Mouse (Mus musculus) kidney, adult 2 months (tissue): ENCODE data around the gene Chid1. TPM values are rescaled to one million over a fixed set of nuclear protein-coding genes. Genes with fewer than 3 reads are reported as not detected.

Source experiments
- DNase-seq: peaks from one replicate; pipeline ENCODE4 v3.0.0; 2021
- H3K27ac ChIP-seq: fragments of 200-500 bp; 2 replicates; pipeline ENCODE4 v1.5.1; 2012; ENCODE audit warnings: low read depth, low read length, control low read depth, inconsistent platforms; ENCODE audit not compliant: insufficient read depth
- H3K27me3 ChIP-seq: fragments of 200-500 bp; replicated peaks from 2 replicates; pipeline ENCODE4 v1.6.1; 2012; ENCODE audit warnings: mild to moderate bottlenecking, moderate library complexity, low read length, inconsistent platforms; ENCODE audit not compliant: control insufficient read depth, insufficient read depth
- H3K36me3 ChIP-seq: fragments of 200-500 bp; 2 replicates; pipeline ENCODE4 v1.6.1; 2012; ENCODE audit warnings: mild to moderate bottlenecking, moderate library complexity, low read length, inconsistent platforms; ENCODE audit not compliant: control insufficient read depth, insufficient read depth
- H3K4me1 ChIP-seq: fragments of 200-500 bp; 2 replicates; pipeline ENCODE4 v1.6.1; 2011; ENCODE audit warnings: low read length; ENCODE audit not compliant: control insufficient read depth, insufficient read depth
- H3K4me3 ChIP-seq: fragments of 200-500 bp; 2 replicates; pipeline ENCODE4 v1.5.1; 2011; ENCODE audit warnings: mild to moderate bottlenecking, low read depth, low read length, control low read depth; ENCODE audit not compliant: insufficient read depth
- CTCF ChIP-seq: fragments of 200-500 bp; conservative IDR thresholded peaks from 2 replicates; pipeline ENCODE4 v1.5.1; 2011; ENCODE audit warnings: low read depth, mild to moderate bottlenecking, control low read depth, low read length, moderate library complexity, mixed read lengths; ENCODE audit not compliant: insufficient read depth, insufficient read length
- POLR2A ChIP-seq: fragments of 200-500 bp; IDR thresholded peaks from one replicate; pipeline ENCODE4 v1.6.1; 2011; ENCODE audit warnings: low read depth, low read length, control low read depth
- WGBS: fragments of 180-500 bp; shearing (Covaris S2); methylation state at CpG from one replicate; pipeline ENCODE4 v1.1.7; 2018; 5-methylcytosine and 5-hydroxymethylcytosine counted together
- polyA plus RNA-seq: library from polyadenylated mRNA; depleted of rRNA; stranded (reverse); fragments of >200 nt; gene quantifications from 2 replicates; pipeline ENCODE4 v1.2.3, GENCODE M21; 2012

The Chid1 gene
- polyA plus RNA-seq, 1 experiment = 35.6 TPM

GRCm38 (mm10) chr7:141491151-141491550 is 48.5 kb downstream of the Chid1 start:
- TF ChIP-seq POLR2A = no peak
- TF ChIP-seq CTCF = 0 out of 2 replicates have a peak, but pooled peaks have one; percentile 37
- no peaks in the 10 kb centered on the region for H3K4me1 ChIP-seq
- no peak overlapping the region for H3K4me3 ChIP-seq
- no peak overlapping the region for H3K27ac ChIP-seq
- DNase-seq = no peak
- no peaks in the 10 kb centered on the region for H3K27me3 ChIP-seq
- 86% methylated on average over 2 of the region's 2 CpGs for WGBS
- H3K36me3 ChIP-seq = no peaks in the 10 kb centered on the region; the same call in 1 of the 2 replicates

- DNase-seq = no peak
- no peak overlapping the region for H3K4me3 ChIP-seq
- no peaks in the 10 kb centered on the region for H3K36me3 ChIP-seq
- no peaks in the 10 kb centered on the region for H3K27me3 ChIP-seq
- no peak for TF ChIP-seq CTCF
- TF ChIP-seq POLR2A = no peak
- no peak overlapping the region for H3K27ac ChIP-seq
- H3K4me1 ChIP-seq = peaks cover 8% of the 10 kb centered on the region; the same call in 1 of the 2 replicates
- 77% methylated on average over 7 of the region's 7 CpGs for WGBS
Measured at GRCm38 (mm10) chr7:141487141-141487540, 52.5 kb downstream of the Chid1 start.

- Histone ChIP-seq H3K4me1 (peaks cover 8% of the 10 kb centered on the region), H3K4me3 (no peak overlapping the region), H3K27ac (no peak overlapping the region), H3K36me3 (no peaks in the 10 kb centered on the region), H3K27me3 (no peaks in the 10 kb centered on the region)
- 66% methylated on average over 1 of the region's 1 CpGs for WGBS
- TF ChIP-seq CTCF (no peak), POLR2A (no peak)
- DNase-seq = no peak
Measured at GRCm38 (mm10) chr7:141486239-141486638, 53.4 kb downstream of the Chid1 start.

GRCm38 (mm10) chr7:141485606-141486005 is 54.1 kb downstream of the Chid1 start:
- WGBS = 91% methylated on average over 2 of the region's 2 CpGs
- H3K27ac ChIP-seq = no peak overlapping the region
- TF ChIP-seq POLR2A (no peak), CTCF (no peak)
- peaks cover 11% of the 10 kb centered on the region for H3K4me1 ChIP-seq
- no peaks in the 10 kb centered on the region for H3K36me3 ChIP-seq
- DNase-seq = no peak
- no peaks in the 10 kb centered on the region for H3K27me3 ChIP-seq
- no peak overlapping the region for H3K4me3 ChIP-seq

GRCm38 (mm10) chr7:141485186-141485585 is 54.5 kb downstream of the Chid1 start:
- TF ChIP-seq POLR2A = no peak
- no peak for TF ChIP-seq CTCF
- no peak overlapping the region for H3K4me3 ChIP-seq
- no peaks in the 10 kb centered on the region for H3K36me3 ChIP-seq
- peaks cover 11% of the 10 kb centered on the region for H3K4me1 ChIP-seq
- H3K27me3 ChIP-seq = no peaks in the 10 kb centered on the region
- whole genome bisulfite sequencing = 85% methylated on average over 2 of the region's 2 CpGs
- no peak overlapping the region for H3K27ac ChIP-seq
- no peak for DNase-seq

GRCm38 (mm10) chr7:141484186-141485120 is 55.2 kb downstream of the Chid1 start:
- no peaks in the 10 kb centered on the region for H3K36me3 ChIP-seq
- H3K4me1 ChIP-seq = peaks cover 11% of the 10 kb centered on the region
- no peak for DNase-seq
- 80% methylated on average over 5 of the region's 5 CpGs for WGBS
- no peak overlapping the region for H3K27ac ChIP-seq
- H3K27me3 ChIP-seq = no peaks in the 10 kb centered on the region
- H3K4me3 ChIP-seq = no peak overlapping the region
- TF ChIP-seq POLR2A = no peak
- TF ChIP-seq CTCF = no peak

- no peak overlapping the region for H3K27ac ChIP-seq
- 75% methylated on average over 6 of the region's 6 CpGs for WGBS
Measured at GRCm38 (mm10) chr7:141483114-141483653, 56.5 kb downstream of the Chid1 start.

More at GRCm38 (mm10) chr7:141483114-141483653, 56.5 kb downstream of the Chid1 start:
- DNase-seq = no peak
- TF ChIP-seq POLR2A = no peak
- TF ChIP-seq CTCF = no peak
- Histone ChIP-seq H3K4me1 (peaks cover 11% of the 10 kb centered on the region), H3K4me3 (no peak overlapping the region), H3K27me3 (no peaks in the 10 kb centered on the region), H3K36me3 (no peaks in the 10 kb centered on the region)
